Mouse (Mus musculus) E14TG2a.4 (cell line): ENCODE measurements around the gene Zfp746.

ENCODE experiments used
- CTCF ChIP-seq: conservative IDR thresholded peaks from 2 replicates; pipeline ENCODE4 v1.5.1; 2014; ENCODE audit warnings: low read length
- NANOG ChIP-seq: IDR thresholded peaks from 2 replicates; pipeline ENCODE4 v1.6.1; 2014; ENCODE audit warnings: borderline replicate concordance, low read length, mixed read lengths

DNA sequence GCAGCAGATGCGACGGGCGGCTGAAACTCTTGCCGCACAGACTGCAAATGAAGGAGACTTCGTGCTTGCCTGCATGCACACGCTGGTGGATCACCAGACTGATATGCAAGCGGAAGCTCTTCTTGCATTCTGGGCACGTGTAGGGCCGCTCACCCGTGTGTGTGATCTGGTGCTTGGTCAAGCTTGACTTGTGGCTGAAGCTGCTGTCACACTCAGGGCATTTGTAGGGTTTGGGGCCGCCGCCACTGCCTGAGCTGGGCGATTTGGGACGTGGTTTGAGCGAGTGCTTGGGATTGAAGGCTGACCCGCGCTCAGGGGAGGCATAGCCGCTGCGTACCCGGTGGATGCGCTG lies 61.4 kb downstream of the Zfp746 start:
- TF ChIP-seq CTCF, result no peak
- TF ChIP-seq NANOG, result no peak
